Mouse (Mus musculus): ENCODE measurements around the gene Sema4a.

DNA sequence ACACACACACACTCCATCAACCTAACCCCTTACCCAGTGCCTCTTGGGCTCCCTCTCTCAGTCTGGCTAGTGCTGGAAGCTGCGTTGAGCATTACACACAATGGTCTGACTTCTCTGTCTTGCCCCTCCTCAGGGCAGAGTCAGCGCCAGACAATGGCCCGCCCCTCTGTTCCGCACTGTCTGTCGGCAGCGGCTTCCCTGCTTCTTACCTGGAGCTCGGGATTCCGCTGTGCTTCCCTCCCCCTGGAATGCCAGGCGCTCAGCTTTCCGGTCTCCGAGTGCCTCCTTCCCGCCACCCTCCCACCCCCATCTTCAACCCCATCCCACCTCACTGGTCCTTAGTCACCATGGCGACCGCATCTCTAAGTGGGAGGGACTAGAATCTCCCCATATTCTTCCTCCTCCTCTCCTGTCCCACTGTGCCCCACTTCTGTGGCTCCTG, 2.2 kb downstream of the Sema4a start:
- TF ChIP-seq CTCF (conservative IDR thresholded peaks at IDR 0.05; ENCODE audit: low read length): no peak
- TF ChIP-seq POU5F1 (IDR thresholded peaks at IDR 0.05; ENCODE audit: borderline replicate concordance, low read length): no peak
- no peak for TF ChIP-seq NANOG (IDR thresholded peaks at IDR 0.05; ENCODE audit: borderline replicate concordance, low read length)

All from E14TG2a.4 (cell line).